8 mouse cellular contexts compared by ENCODE assay signal in genomic region chr13:94358101-94358400, GRCm38 (mm10). TPM values are rescaled to one million over a fixed set of nuclear protein-coding genes. Genes with fewer than 3 reads are reported as not detected.
DNase-seq lines count a peak whose midpoint lies in the region; ATAC-seq and TF ChIP-seq lines count a peak whose summit lies in the region.

No protein-coding gene starts in this region.

- WGBS in kidney, adult 2 months: 2% methylated on average over 9 of the region's 9 CpGs

- H3K4me3 ChIP-seq in kidney, adult 2 months (ENCODE audit: insufficient read depth, low read depth, low read length): peak overlapping the region; percentile 78
- peak overlapping the region; percentile 98 for H3K4me3 ChIP-seq in brown adipose tissue, adult 24 weeks (ENCODE audit: insufficient read depth, low read depth, low read length)

- TF ChIP-seq CTCF in kidney, adult 2 months (conservative IDR thresholded peaks at IDR 0.05; ENCODE audit: insufficient read depth, insufficient read length, low read depth, low read length): no peak

- peak overlapping the region; percentile 49 for H3K27ac ChIP-seq in kidney, adult 2 months (ENCODE audit: insufficient read depth, low read depth, low read length)
- peak overlapping the region; percentile 86 for H3K27ac ChIP-seq in brown adipose tissue, adult 24 weeks (replicated peaks; ENCODE audit: low read depth, low read length)

- no peaks in the 10 kb centered on the region for H3K27me3 ChIP-seq in kidney, adult 2 months (replicated peaks; ENCODE audit: control insufficient read depth, insufficient read depth, low read length)

- ATAC-seq in granulocyte monocyte progenitor cell, adult 5-6 weeks (replicated peaks; ENCODE audit: poor library complexity, severe bottlenecking): peak; percentile 20
- ATAC-seq in megakaryocyte progenitor cell, adult 5-6 weeks (replicated peaks; ENCODE audit: poor library complexity): peak; percentile 21

- H3K36me3 ChIP-seq in kidney, adult 2 months (ENCODE audit: control insufficient read depth, insufficient read depth, low read length): no peaks in the 10 kb centered on the region

- peaks cover 4% of the 10 kb centered on the region; the same call in 1 of the 2 replicates for H3K4me1 ChIP-seq in kidney, adult 2 months (ENCODE audit: control insufficient read depth, insufficient read depth, low read length)
- peaks cover 8% of the 10 kb centered on the region; the same call in 1 of the 2 replicates for H3K4me1 ChIP-seq in brown adipose tissue, adult 24 weeks (ENCODE audit: control insufficient read depth, insufficient read depth, insufficient read length, low read length)

- TF ChIP-seq POLR2A in kidney, adult 2 months (IDR thresholded peaks at IDR 0.05; ENCODE audit: low read depth, low read length): no peak

- DNase-seq in kidney, adult 2 months: no peak
- no peak for DNase-seq in kidney, adult 18-20 months
- no peak for DNase-seq in adrenal gland, postnatal 14 days
- DNase-seq in T-cell, adult 2 months (ENCODE audit: low spot score): no peak
- no peak for DNase-seq in layer of hippocampus, postnatal 36 days

RNA-seq across cellular contexts. Expression of gene Ap3b1, which starts 0.7 kb away (rescaled TPM):
- 48.9 and 49.4 TPM in 2 replicates for polyA plus RNA-seq in kidney, adult 2 months (2012; rRNA removed)
- 17.8 and 22.6 TPM in 2 replicates for polyA plus RNA-seq in brown adipose tissue, adult 24 weeks (2012; ENCODE audit: insufficient read depth, insufficient read length, missing spikeins)
- 47.2 and 70.3 TPM in 2 replicates for total RNA-seq in granulocyte monocyte progenitor cell, adult 5-6 weeks (2014; fragmentation: Nextera tagmentation)
- 87.4 and 88.1 TPM in 2 replicates for total RNA-seq in granulocyte monocyte progenitor cell, adult 5-6 weeks (2017)
- 50.4 and 53.4 TPM in 2 replicates for total RNA-seq in megakaryocyte progenitor cell, adult 5-6 weeks (2015)
- total RNA-seq in megakaryocyte progenitor cell, adult 5-6 weeks (2017): 81.8 and 105 TPM in 2 replicates
- total RNA-seq in adrenal gland, postnatal 14 days (2021): 39.6 and 41.5 TPM in 2 replicates
- total RNA-seq in layer of hippocampus, postnatal 36 days (2021): 10 to 100 TPM; 57.0 to 61.9 TPM
